Mouse (Mus musculus) heart, postnatal 0 days (tissue): ENCODE measurements around the gene Zfp664.

Experiments
- CTCF ChIP-seq: IDR thresholded peaks from 2 replicates; pipeline ENCODE4 v1.5.1; 2016; ENCODE audit warnings: antibody characterized with exemption, control low read depth, low read depth
- EP300 ChIP-seq: IDR thresholded peaks from 2 replicates; pipeline ENCODE4 v1.6.1; 2016; ENCODE audit warnings: antibody characterized with exemption, low read depth

DNA sequence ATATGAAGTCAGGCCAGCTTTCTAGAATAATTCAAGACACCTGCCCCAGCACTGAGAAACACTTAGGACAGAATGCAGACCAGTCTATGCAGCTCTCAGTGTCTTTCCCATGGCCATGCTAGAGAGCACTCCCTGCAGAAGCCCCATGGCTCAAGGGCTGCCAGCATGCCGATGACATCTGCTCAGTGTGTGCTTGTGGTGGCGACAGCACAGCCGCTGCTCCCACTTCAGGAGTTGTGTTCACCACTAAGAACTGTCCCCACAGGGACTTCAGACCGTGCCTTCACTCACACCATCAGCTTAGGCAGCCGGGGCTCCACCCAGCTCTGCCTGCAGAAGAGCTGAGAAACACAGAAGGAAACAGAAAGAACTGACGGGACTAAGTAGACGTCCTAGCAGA, 22.3 kb upstream of the Zfp664 start:
- TF ChIP-seq CTCF = no peak
- TF ChIP-seq EP300 = no peak
